ENCODE assay signal across 8 mouse cellular contexts in genomic region chr3:87929341-87930077, GRCm38 (mm10). TPM values are rescaled to one million over a fixed set of nuclear protein-coding genes. Genes with fewer than 3 reads are reported as not detected.
DNase-seq lines count a peak whose midpoint lies in the region; ATAC-seq and TF ChIP-seq lines count a peak whose summit lies in the region.

No protein-coding gene starts in this region.

- TF ChIP-seq POLR2A in ES-Bruce4 (IDR thresholded peaks at IDR 0.05; ENCODE audit: insufficient read depth, low read length) = no peak

- intact Hi-C loops in heart, postnatal 25 days (cut with DNase I) = no loop called here

- TF ChIP-seq CTCF in ES-Bruce4 (IDR thresholded peaks at IDR 0.05; ENCODE audit: low read depth, low read length) = no peak

- no peaks in the 10 kb centered on the region for H3K9me3 ChIP-seq in heart, embryonic 13.5 days
- H3K9me3 ChIP-seq in ES-Bruce4 (replicated peaks; ENCODE audit: control insufficient read depth, insufficient read depth, low read length, poor library complexity, severe bottlenecking) = no peaks in the 10 kb centered on the region

- H3K4me2 ChIP-seq in heart, embryonic 13.5 days = peak overlapping the region; percentile 87

- H3K4me3 ChIP-seq in heart, embryonic 13.5 days = peak overlapping the region; percentile 97
- peak overlapping the region; percentile 84 for H3K4me3 ChIP-seq in ES-Bruce4 (ENCODE audit: low read depth, low read length)

- TF ChIP-seq EP300 in ES-Bruce4 (IDR thresholded peaks at IDR 0.05; ENCODE audit: insufficient read depth, low read depth, low read length) = no peak

- H3K4me1 ChIP-seq in heart, embryonic 13.5 days = peaks cover 35% of the 10 kb centered on the region
- H3K4me1 ChIP-seq in ES-Bruce4 (ENCODE audit: control insufficient read depth, insufficient read depth, low read length) = no peaks in the 10 kb centered on the region

- H3K36me3 ChIP-seq in heart, embryonic 13.5 days = peaks cover 71% of the 10 kb centered on the region
- H3K36me3 ChIP-seq in ES-Bruce4 (ENCODE audit: control insufficient read depth, insufficient read depth, low read length, poor library complexity, severe bottlenecking) = peaks cover 47% of the 10 kb centered on the region

- no peak for ATAC-seq in heart, embryonic 13.5 days (ENCODE audit: extremely low read depth, insufficient number of reproducible peaks, low FRiP score, low TSS enrichment)
- ATAC-seq in granulocyte monocyte progenitor cell, adult 5-6 weeks (replicated peaks; ENCODE audit: poor library complexity, severe bottlenecking) = peak; percentile 42
- ATAC-seq in megakaryocyte-erythroid progenitor cell, adult 5-6 weeks (replicated peaks; ENCODE audit: low FRiP score, low TSS enrichment, poor library complexity, severe bottlenecking) = peak; percentile 46

- H3K9ac ChIP-seq in heart, embryonic 13.5 days = peak overlapping the region; percentile 98
- peak overlapping the region; percentile 68 for H3K9ac ChIP-seq in ES-Bruce4 (ENCODE audit: low read depth, poor library complexity, severe bottlenecking)

- no peak for DNase-seq in heart, postnatal 25 days (ENCODE audit: low spot score)
- no peak for DNase-seq in embryo, embryonic 9.5 days (ENCODE audit: extremely low spot score)
- DNase-seq in cerebellum, adult 9-10 months = no peak
- DNase-seq in frontal cortex, postnatal 25 days (ENCODE audit: low spot score in 2 of 2) = no peak

- H3K27ac ChIP-seq in heart, embryonic 13.5 days (replicated peaks) = peak overlapping the region; percentile 87
- H3K27ac ChIP-seq in ES-Bruce4 (ENCODE audit: insufficient read depth, low read length) = peak overlapping the region; percentile 9; the same call in 1 of the 2 replicates

- H3K27me3 ChIP-seq in heart, embryonic 13.5 days (replicated peaks) = no peaks in the 10 kb centered on the region
- H3K27me3 ChIP-seq in ES-Bruce4 (ENCODE audit: control insufficient read depth, insufficient read depth, low read length, poor library complexity, severe bottlenecking) = no peaks in the 10 kb centered on the region

- 5% methylated on average over 26 of the region's 26 CpGs for WGBS in heart, embryonic 13.5 days

RNA-seq across cellular contexts. Expression of gene Isg20l2, which starts 0.6 kb away (rescaled TPM):
- polyA plus RNA-seq in heart, embryonic 13.5 days (2015; fragmentation: Nextera tagmentation; extraction: Ambion mirVana) = 28.9 and 30.1 TPM in 2 replicates
- total RNA-seq in heart, postnatal 25 days (2021) = 10 to 100 TPM; 12.1 to 12.4 TPM
- 64.3 and 68.4 TPM in 2 replicates for polyA plus RNA-seq in ES-Bruce4 (2011; ENCODE audit: insufficient read depth, insufficient read length, low read depth, missing spikeins)
- total RNA-seq in granulocyte monocyte progenitor cell, adult 5-6 weeks (2014; fragmentation: Nextera tagmentation) = 49.5 and 63.1 TPM in 2 replicates
- total RNA-seq in granulocyte monocyte progenitor cell, adult 5-6 weeks (2017) = 45.7 and 51.4 TPM in 2 replicates
- total RNA-seq in megakaryocyte-erythroid progenitor cell, adult 5-6 weeks (2014; fragmentation: Nextera tagmentation) = 65.1 and 78.0 TPM in 2 replicates
- total RNA-seq in megakaryocyte-erythroid progenitor cell, adult 5-6 weeks (2017) = 60.4 and 61.7 TPM in 2 replicates

RNA-seq across cellular contexts. Expression of gene Rrnad1, which starts 1.0 kb away (rescaled TPM):
- polyA plus RNA-seq in heart, embryonic 13.5 days (2015; fragmentation: Nextera tagmentation; extraction: Ambion mirVana) = 13.4 and 16.0 TPM in 2 replicates
- total RNA-seq in heart, postnatal 25 days (2021) = 1 to 10 TPM; 6.0 to 6.1 TPM
- polyA plus RNA-seq in ES-Bruce4 (2011; ENCODE audit: insufficient read depth, insufficient read length, low read depth, missing spikeins) = 14.9 and 18.8 TPM in 2 replicates
- total RNA-seq in granulocyte monocyte progenitor cell, adult 5-6 weeks (2014; fragmentation: Nextera tagmentation) = 20.7 and 30.7 TPM in 2 replicates
- 13.6 and 13.8 TPM in 2 replicates for total RNA-seq in granulocyte monocyte progenitor cell, adult 5-6 weeks (2017)
- 26.9 and 34.3 TPM in 2 replicates for total RNA-seq in megakaryocyte-erythroid progenitor cell, adult 5-6 weeks (2014; fragmentation: Nextera tagmentation)
- total RNA-seq in megakaryocyte-erythroid progenitor cell, adult 5-6 weeks (2017) = 4.1 and 10.0 TPM in 2 replicates

RNA-seq across cellular contexts. Expression of gene Mrpl24, which starts 10.2 kb away (rescaled TPM):
- polyA plus RNA-seq in heart, embryonic 13.5 days (2015; fragmentation: Nextera tagmentation; extraction: Ambion mirVana) = 55.0 and 57.2 TPM in 2 replicates
- 10 to 100 TPM; 68.3 to 70.1 TPM for total RNA-seq in heart, postnatal 25 days (2021)
- polyA plus RNA-seq in ES-Bruce4 (2011; ENCODE audit: insufficient read depth, insufficient read length, low read depth, missing spikeins) = 207 and 219 TPM in 2 replicates
- total RNA-seq in granulocyte monocyte progenitor cell, adult 5-6 weeks (2014; fragmentation: Nextera tagmentation) = 165 and 169 TPM in 2 replicates
- 112 and 134 TPM in 2 replicates for total RNA-seq in granulocyte monocyte progenitor cell, adult 5-6 weeks (2017)
- 147 and 201 TPM in 2 replicates for total RNA-seq in megakaryocyte-erythroid progenitor cell, adult 5-6 weeks (2014; fragmentation: Nextera tagmentation)
- total RNA-seq in megakaryocyte-erythroid progenitor cell, adult 5-6 weeks (2017) = 116 and 118 TPM in 2 replicates

RNA-seq across cellular contexts. Expression of gene Crabp2, which starts 19.0 kb away (rescaled TPM):
- polyA plus RNA-seq in heart, embryonic 13.5 days (2015; fragmentation: Nextera tagmentation; extraction: Ambion mirVana) = 6.2 and 8.4 TPM in 2 replicates
- not detected for total RNA-seq in heart, postnatal 25 days (2021)
- polyA plus RNA-seq in ES-Bruce4 (2011; ENCODE audit: insufficient read depth, insufficient read length, low read depth, missing spikeins) = 11.9 and 12.0 TPM in 2 replicates
- total RNA-seq in granulocyte monocyte progenitor cell, adult 5-6 weeks (2014; fragmentation: Nextera tagmentation) = not detected in 2 replicates
- not detected in 2 replicates for total RNA-seq in granulocyte monocyte progenitor cell, adult 5-6 weeks (2017)
- total RNA-seq in megakaryocyte-erythroid progenitor cell, adult 5-6 weeks (2014; fragmentation: Nextera tagmentation) = 2.8 TPM in 1 of 2 replicates, not detected in the other
- 1.2 TPM in 1 of 2 replicates, not detected in the other for total RNA-seq in megakaryocyte-erythroid progenitor cell, adult 5-6 weeks (2017)

RNA-seq across cellular contexts. Expression of gene Hdgf, which starts 23.4 kb away (rescaled TPM):
- 127 and 141 TPM in 2 replicates for polyA plus RNA-seq in heart, embryonic 13.5 days (2015; fragmentation: Nextera tagmentation; extraction: Ambion mirVana)
- 100 to 1,000 TPM; 108 to 112 TPM for total RNA-seq in heart, postnatal 25 days (2021)
- polyA plus RNA-seq in ES-Bruce4 (2011; ENCODE audit: insufficient read depth, insufficient read length, low read depth, missing spikeins) = 508 and 526 TPM in 2 replicates
- 330 and 338 TPM in 2 replicates for total RNA-seq in granulocyte monocyte progenitor cell, adult 5-6 weeks (2014; fragmentation: Nextera tagmentation)
- 302 and 321 TPM in 2 replicates for total RNA-seq in granulocyte monocyte progenitor cell, adult 5-6 weeks (2017)
- total RNA-seq in megakaryocyte-erythroid progenitor cell, adult 5-6 weeks (2014; fragmentation: Nextera tagmentation) = 676 and 813 TPM in 2 replicates
- total RNA-seq in megakaryocyte-erythroid progenitor cell, adult 5-6 weeks (2017) = 908 and 1,020 TPM in 2 replicates
